Mouse (Mus musculus) embryonic facial prominence, embryonic 14.5 days (tissue): ENCODE results near the gene Usp48. TPM values are rescaled to one million over a fixed set of nuclear protein-coding genes. Genes with fewer than 3 reads are reported as not detected.
A peak's percentile ranks its signal among the peaks of the same experiment; 100 is the strongest.

ENCODE experiments used
- ATAC-seq: fragments of 200-750 bp; cut with Nextera tagmentation; 2 replicates; pipeline ENCODE4 v1.8.0; 2017; ENCODE audit warnings: low read depth, moderate number of reproducible peaks, moderate TSS enrichment
- DNase-seq: peaks from one replicate; pipeline ENCODE4 v3.0.0-alpha.2; 2015; ENCODE audit warnings: low spot score
- H3K27ac ChIP-seq: fragments of 300-500 bp; sonication (generic); replicated peaks from 2 replicates; pipeline ENCODE4 v1.5.1; 2014; ENCODE audit warnings: low read depth, mild to moderate bottlenecking, low read length, moderate library complexity
- H3K27me3 ChIP-seq: fragments of 300-500 bp; sonication (generic); replicated peaks from 2 replicates; pipeline ENCODE4 v1.6.1; 2014; ENCODE audit warnings: low read length; ENCODE audit not compliant: control insufficient read depth, insufficient read depth
- H3K36me3 ChIP-seq: fragments of 300-500 bp; sonication (generic); 2 replicates; pipeline ENCODE4 v1.6.1; 2014; ENCODE audit warnings: low read length, mixed read lengths; ENCODE audit not compliant: control insufficient read depth, insufficient read depth
- H3K4me1 ChIP-seq: fragments of 300-500 bp; sonication (generic); 2 replicates; pipeline ENCODE4 v1.6.1; 2014; ENCODE audit warnings: antibody characterized with exemption, low read length; ENCODE audit not compliant: control insufficient read depth, insufficient read depth
- H3K4me2 ChIP-seq: fragments of 300-500 bp; sonication (generic); 2 replicates; pipeline ENCODE4 v1.6.1; 2014; ENCODE audit warnings: low read depth, mild to moderate bottlenecking, low read length, moderate library complexity, mixed read lengths
- H3K4me3 ChIP-seq: fragments of 300-500 bp; sonication (generic); 2 replicates; pipeline ENCODE4 v1.5.1; 2014; ENCODE audit warnings: low read depth, mild to moderate bottlenecking, low read length
- H3K9ac ChIP-seq: fragments of 300-500 bp; sonication (generic); 2 replicates; pipeline ENCODE4 v1.6.1; 2014; ENCODE audit warnings: low read depth, mild to moderate bottlenecking, low read length, moderate library complexity, mixed read lengths
- H3K9me3 ChIP-seq: fragments of 300-500 bp; sonication (generic); 2 replicates; pipeline ENCODE4 v1.6.1; 2016; ENCODE audit warnings: low read length; ENCODE audit not compliant: control insufficient read depth
- WGBS: fragments of 180-500 bp; shearing (Covaris S2); extraction: QIAGEN DNeasy Blood & Tissue Kit; methylation state at CpG from one replicate; pipeline ENCODE4 v1.1.7; 2014; 5-methylcytosine and 5-hydroxymethylcytosine counted together
- polyA plus RNA-seq: library from polyadenylated mRNA; unstranded; fragments of >200 nt; fragmentation: Nextera tagmentation; extraction: Ambion mirVana; gene quantifications from 2 replicates; pipeline ENCODE4 v1.2.1, GENCODE M21; 2014

Usp48 gene
- polyA plus RNA-seq, 1 experiment from 2014 or later = 59.8 TPM

- Histone ChIP-seq H3K9me3 (no peaks in the 10 kb centered on the region), H3K27me3 (no peaks in the 10 kb centered on the region), H3K4me1 (no peaks in the 10 kb centered on the region), H3K27ac (no peak overlapping the region), H3K36me3 (peaks cover 85% of the 10 kb centered on the region), H3K9ac (no peak overlapping the region), H3K4me2 (no peak overlapping the region), H3K4me3 (no peak overlapping the region)
- WGBS = 84% methylated on average over 2 of the region's 2 CpGs
- DNase-seq (no peak), ATAC-seq (no peak)
These were observed 49.9 kb downstream of the Usp48 start for GRCm38 (mm10) chr4:137643459-137643858.

DNA sequence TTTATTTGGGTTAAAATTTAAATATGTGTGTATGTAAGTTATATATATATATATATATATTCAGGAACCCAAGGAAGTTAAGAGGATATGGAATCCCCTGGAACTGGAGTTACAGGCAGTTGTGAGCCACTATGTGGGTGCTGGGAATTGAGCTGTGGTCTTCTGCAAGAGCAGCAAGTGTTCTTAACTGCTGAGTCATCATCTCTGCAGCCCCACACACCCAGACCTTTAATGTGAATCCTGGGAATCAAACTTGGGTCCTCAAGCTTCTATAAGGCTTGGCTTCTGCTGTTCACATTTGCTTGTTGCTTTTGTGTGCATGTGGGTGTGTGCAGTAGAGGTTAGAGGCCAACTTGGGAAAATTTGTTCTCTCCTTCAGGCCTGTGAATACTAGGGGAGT, 52.7 kb downstream of the Usp48 start:
- Histone ChIP-seq H3K36me3 (peaks cover 85% of the 10 kb centered on the region), H3K9me3 (no peaks in the 10 kb centered on the region), H3K4me1 (no peaks in the 10 kb centered on the region), H3K4me3 (no peak overlapping the region), H3K9ac (no peak overlapping the region), H3K27ac (no peak overlapping the region), H3K4me2 (no peak overlapping the region), H3K27me3 (no peaks in the 10 kb centered on the region)
- no peak for ATAC-seq
- no peak for DNase-seq

GRCm38 (mm10) chr4:137647648-137648047, 54.1 kb downstream of the Usp48 start:
- 51% methylated on average over 6 of the region's 6 CpGs for WGBS
- Histone ChIP-seq H3K4me2 (no peak overlapping the region), H3K4me3 (no peak overlapping the region), H3K27me3 (no peaks in the 10 kb centered on the region), H3K4me1 (no peaks in the 10 kb centered on the region), H3K27ac (no peak overlapping the region), H3K9me3 (no peaks in the 10 kb centered on the region), H3K9ac (no peak overlapping the region), H3K36me3 (peaks cover 97% of the 10 kb centered on the region)
- peak; percentile 76 for DNase-seq
- ATAC-seq = peak; percentile 30; the same call in 1 of the 2 replicates

DNA sequence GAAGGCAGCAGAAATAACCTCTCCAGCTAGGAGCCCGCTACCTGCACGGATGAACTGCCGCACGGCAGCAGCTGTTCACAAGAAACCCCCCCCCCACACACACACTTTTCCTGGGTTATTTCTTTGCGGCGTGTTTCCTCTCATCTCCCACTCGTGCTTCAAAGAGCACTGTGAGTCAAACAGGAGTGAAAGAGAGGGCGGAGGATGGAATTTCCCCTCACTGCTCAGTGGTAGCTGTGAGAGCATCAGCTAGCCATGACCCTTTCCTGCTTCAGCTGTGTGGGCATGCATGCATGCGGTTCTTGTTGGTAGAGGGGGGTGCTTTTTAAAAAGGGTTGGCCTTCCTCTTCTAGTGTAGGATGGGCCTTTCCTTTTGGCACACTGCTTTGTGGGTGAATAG, 54.7 kb downstream of the Usp48 start:
- Histone ChIP-seq H3K9ac (no peak overlapping the region), H3K4me1 (no peaks in the 10 kb centered on the region), H3K36me3 (peaks cover 98% of the 10 kb centered on the region), H3K27me3 (no peaks in the 10 kb centered on the region), H3K9me3 (no peaks in the 10 kb centered on the region), H3K4me2 (no peak overlapping the region), H3K27ac (peak overlapping the region; percentile 55), H3K4me3 (no peak overlapping the region)
- ATAC-seq = no peak
- WGBS = 76% methylated on average over 9 of the region's 9 CpGs
- no peak for DNase-seq

- Histone ChIP-seq H3K9me3 (no peaks in the 10 kb centered on the region), H3K9ac (no peak overlapping the region), H3K27me3 (no peaks in the 10 kb centered on the region), H3K4me1 (no peaks in the 10 kb centered on the region), H3K4me3 (no peak overlapping the region), H3K4me2 (no peak overlapping the region), H3K27ac (no peak overlapping the region), H3K36me3 (peaks cover 93% of the 10 kb centered on the region)
- DNase-seq (no peak), ATAC-seq (no peak)
- 78% methylated on average over 5 of the region's 5 CpGs for WGBS
These were observed 57.4 kb downstream of the Usp48 start for GRCm38 (mm10) chr4:137650912-137651311.

DNA sequence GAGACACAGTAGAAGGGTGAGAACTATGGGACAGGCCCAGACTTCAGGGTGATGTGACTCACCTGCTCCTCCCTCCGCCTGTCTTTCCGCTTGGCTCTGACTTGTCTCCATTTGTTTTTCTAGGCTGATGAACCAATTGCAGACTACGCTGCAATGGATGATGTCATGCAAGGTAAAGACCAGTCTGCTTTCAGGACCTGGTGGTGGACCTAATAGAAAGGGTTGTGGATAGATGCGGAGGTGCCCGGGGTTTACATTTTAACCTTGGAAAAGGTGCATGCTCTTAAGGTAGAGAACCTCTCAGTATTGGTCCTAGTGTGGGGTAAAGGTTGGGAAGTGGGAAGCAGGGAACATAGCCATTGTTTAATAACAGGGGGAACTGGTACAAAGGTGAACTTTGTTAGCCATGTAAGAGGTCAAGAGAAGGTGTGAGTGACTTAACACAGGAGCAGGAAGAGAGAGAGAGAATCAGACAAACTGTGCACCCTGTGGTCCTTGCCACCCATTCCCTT, 59.3 kb downstream of the Usp48 start:
- H3K4me3 ChIP-seq = no peak overlapping the region
- peaks cover 95% of the 10 kb centered on the region for H3K36me3 ChIP-seq
- ATAC-seq = no peak
- DNase-seq = no peak
- 86% methylated on average over 5 of the region's 5 CpGs for WGBS
- no peak overlapping the region for H3K27ac ChIP-seq
- H3K9ac ChIP-seq = no peak overlapping the region
- H3K9me3 ChIP-seq = no peaks in the 10 kb centered on the region
- H3K27me3 ChIP-seq = no peaks in the 10 kb centered on the region
- H3K4me2 ChIP-seq = no peak overlapping the region
- no peaks in the 10 kb centered on the region for H3K4me1 ChIP-seq

DNA sequence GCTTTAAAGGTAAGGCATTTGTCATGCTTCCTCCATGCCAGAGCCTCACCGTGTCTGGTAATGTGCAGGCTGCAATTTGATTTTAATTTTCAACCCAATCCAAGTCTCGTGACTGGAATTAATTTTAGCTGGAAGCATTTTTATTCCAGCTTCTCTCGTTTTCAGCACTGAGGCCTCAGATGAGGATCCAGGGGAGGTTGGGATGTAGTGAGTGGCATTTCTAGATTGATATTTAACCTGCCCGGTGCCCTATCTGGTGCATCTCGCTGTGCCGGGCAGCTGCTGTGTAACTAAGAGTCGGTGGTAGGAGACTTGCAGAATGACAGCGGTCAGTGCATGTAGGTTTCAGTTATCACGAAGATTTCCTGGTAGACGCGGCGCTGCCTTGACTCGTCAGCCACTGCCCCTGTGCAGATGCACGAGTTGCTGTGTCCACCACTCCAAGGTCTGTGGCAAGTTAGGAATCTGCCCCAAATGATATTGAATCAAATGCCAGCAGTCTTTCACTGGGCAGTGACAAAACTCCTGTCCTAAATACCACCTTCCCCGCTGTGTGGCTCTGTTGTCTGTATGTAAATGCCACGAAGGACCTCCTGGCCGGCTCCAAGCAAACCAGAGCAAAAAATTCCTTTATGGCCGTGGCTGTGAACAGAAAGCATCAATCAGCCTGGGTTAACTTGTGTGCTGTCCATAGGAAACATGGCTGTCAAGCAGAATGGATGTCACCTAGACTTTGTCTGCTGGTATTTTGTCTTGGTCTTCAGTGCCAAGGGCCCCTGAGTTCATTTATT, 61.9 kb downstream of the Usp48 start:
- no peak for ATAC-seq
- no peak for DNase-seq
- no peak overlapping the region for H3K4me2 ChIP-seq
- H3K36me3 ChIP-seq = peaks cover 79% of the 10 kb centered on the region
- no peak overlapping the region for H3K4me3 ChIP-seq
- H3K27me3 ChIP-seq = no peaks in the 10 kb centered on the region
- WGBS = 81% methylated on average over 18 of the region's 18 CpGs
- H3K9ac ChIP-seq = no peak overlapping the region
- no peaks in the 10 kb centered on the region for H3K9me3 ChIP-seq
- H3K4me1 ChIP-seq = 0 out of 2 replicates have a peak, but pooled peaks cover 1% of the 10 kb centered on the region
- no peak overlapping the region for H3K27ac ChIP-seq

- Histone ChIP-seq H3K9me3 (no peaks in the 10 kb centered on the region), H3K9ac (no peak overlapping the region), H3K4me3 (no peak overlapping the region), H3K27me3 (no peaks in the 10 kb centered on the region), H3K4me1 (0 out of 2 replicates have a peak, but pooled peaks cover 6% of the 10 kb centered on the region), H3K4me2 (no peak overlapping the region), H3K27ac (no peak overlapping the region), H3K36me3 (peaks cover 56% of the 10 kb centered on the region)
- DNase-seq = no peak
- ATAC-seq = no peak
- WGBS = 89% methylated on average over 6 of the region's 8 CpGs
These were observed 64.1 kb downstream of the Usp48 start for GRCm38 (mm10) chr4:137657674-137658073.

GRCm38 (mm10) chr4:137659541-137659940, 66.0 kb downstream of the Usp48 start:
- DNase-seq (no peak), ATAC-seq (no peak)
- Histone ChIP-seq H3K9me3 (no peaks in the 10 kb centered on the region), H3K9ac (no peak overlapping the region), H3K4me1 (peaks cover 16% of the 10 kb centered on the region; the same call in 1 of the 2 replicates), H3K27me3 (no peaks in the 10 kb centered on the region), H3K36me3 (peaks cover 42% of the 10 kb centered on the region), H3K27ac (no peak overlapping the region), H3K4me2 (no peak overlapping the region), H3K4me3 (no peak overlapping the region)
- WGBS = 83% methylated on average over 4 of the region's 4 CpGs
